8 mouse cellular contexts compared by ENCODE assay signal in genomic region chr16:4542236-4542774, GRCm38 (mm10). TPM values are rescaled to one million over a fixed set of nuclear protein-coding genes. Genes with fewer than 3 reads are reported as not detected.
DNase-seq lines count a peak whose midpoint lies in the region; ATAC-seq and TF ChIP-seq lines count a peak whose summit lies in the region.

No protein-coding gene starts in this region.

- H3K36me3 ChIP-seq in heart, embryonic 10.5 days, result peaks cover 30% of the 10 kb centered on the region
- H3K36me3 ChIP-seq in G1E (replicated peaks), result peaks cover 46% of the 10 kb centered on the region
- H3K36me3 ChIP-seq in heart, postnatal 0 days (replicated peaks; ENCODE audit: control insufficient read depth, insufficient read depth, low read length), result peaks cover 22% of the 10 kb centered on the region; the same call in 1 of the 2 replicates
- peaks cover 15% of the 10 kb centered on the region for H3K36me3 ChIP-seq in liver, embryonic 16.5 days (ENCODE audit: control insufficient read depth, insufficient read depth)

- H3K27me3 ChIP-seq in heart, embryonic 10.5 days (ENCODE audit: insufficient read depth, poor library complexity, severe bottlenecking), result no peaks in the 10 kb centered on the region
- H3K27me3 ChIP-seq in G1E (ENCODE audit: insufficient read depth, low read length), result no peaks in the 10 kb centered on the region
- no peaks in the 10 kb centered on the region for H3K27me3 ChIP-seq in heart, postnatal 0 days (ENCODE audit: control insufficient read depth, insufficient read depth, low read length)
- no peaks in the 10 kb centered on the region for H3K27me3 ChIP-seq in liver, embryonic 16.5 days (ENCODE audit: control insufficient read depth, insufficient read depth, low read depth, low read length)

- H3K4me1 ChIP-seq in heart, embryonic 10.5 days, result peaks cover 16% of the 10 kb centered on the region
- H3K4me1 ChIP-seq in G1E (ENCODE audit: insufficient read depth, low read depth, low read length), result peaks cover 50% of the 10 kb centered on the region
- peaks cover 12% of the 10 kb centered on the region; the same call in 1 of the 2 replicates for H3K4me1 ChIP-seq in heart, postnatal 0 days (ENCODE audit: control insufficient read depth, insufficient read depth)
- H3K4me1 ChIP-seq in liver, embryonic 16.5 days (ENCODE audit: control insufficient read depth, low read depth, low read length), result peaks cover 10% of the 10 kb centered on the region

- H3K4me2 ChIP-seq in heart, postnatal 0 days (ENCODE audit: low read depth, low read length), result peak overlapping the region; percentile 61
- H3K4me2 ChIP-seq in liver, embryonic 16.5 days (ENCODE audit: low read depth, low read length), result peak overlapping the region; percentile 85

- ATAC-seq in G1E (ENCODE audit: extremely low read depth, insufficient number of reproducible peaks, low FRiP score, poor library complexity, severe bottlenecking), result no peak
- ATAC-seq in heart, postnatal 0 days (ENCODE audit: insufficient read depth, low read depth), result no peak
- ATAC-seq in liver, embryonic 16.5 days (ENCODE audit: low read depth), result no peak

- no peak for TF ChIP-seq CTCF in G1E (IDR thresholded peaks at IDR 0.05; ENCODE audit: low read depth, low read length)
- no peak for TF ChIP-seq CTCF in heart, postnatal 0 days (IDR thresholded peaks at IDR 0.05; ENCODE audit: low read depth)

- no peak for TF ChIP-seq EP300 in heart, postnatal 0 days (IDR thresholded peaks at IDR 0.05; ENCODE audit: low read depth)

- peak overlapping the region; percentile 64; the same call in 1 of the 2 replicates for H3K4me3 ChIP-seq in heart, embryonic 10.5 days
- H3K4me3 ChIP-seq in G1E (ENCODE audit: low read depth, low read length), result peak overlapping the region; percentile 37; the same call in 1 of the 2 replicates
- peak overlapping the region; percentile 53 for H3K4me3 ChIP-seq in heart, postnatal 0 days (ENCODE audit: low read depth, low read length)
- peak overlapping the region; percentile 57 for H3K4me3 ChIP-seq in liver, embryonic 16.5 days (ENCODE audit: low read depth, low read length)

- WGBS in heart, embryonic 10.5 days, result 41% methylated on average over 7 of the region's 7 CpGs
- 39% methylated on average over 7 of the region's 7 CpGs for WGBS in heart, postnatal 0 days
- WGBS in liver, embryonic 16.5 days (ENCODE audit: insufficient replicate concordance), result 38% methylated on average over 7 of the region's 7 CpGs

- DNase-seq in heart, embryonic 10.5 days (ENCODE audit: low spot score), result no peak
- DNase-seq in heart, postnatal 4 days, result no peak
- DNase-seq in G1E (ENCODE audit: low spot score), result no peak
- DNase-seq in heart, postnatal 0 days (ENCODE audit: low spot score), result no peak
- DNase-seq in adrenal gland, adult 8-10 months, result no peak
- no peak for DNase-seq in retina, embryonic 14.5 days (ENCODE audit: low spot score)
- no peak for DNase-seq in ovary, postnatal 10 days (ENCODE audit: low spot score)

- no peak overlapping the region for H3K9ac ChIP-seq in heart, postnatal 0 days (replicated peaks; ENCODE audit: low read depth, low read length)
- H3K9ac ChIP-seq in liver, embryonic 16.5 days (ENCODE audit: low read depth, low read length), result peak overlapping the region; percentile 56

- H3K9me3 ChIP-seq in heart, embryonic 10.5 days, result no peaks in the 10 kb centered on the region
- no peaks in the 10 kb centered on the region for H3K9me3 ChIP-seq in G1E (replicated peaks)
- H3K9me3 ChIP-seq in heart, postnatal 0 days (replicated peaks; ENCODE audit: control insufficient read depth, low read length), result no peaks in the 10 kb centered on the region
- H3K9me3 ChIP-seq in liver, embryonic 16.5 days (replicated peaks; ENCODE audit: control insufficient read depth, low read length), result no peaks in the 10 kb centered on the region

- H3K27ac ChIP-seq in heart, embryonic 10.5 days, result peak overlapping the region; percentile 86; the same call in 1 of the 2 replicates
- 0 out of 2 replicates have a peak overlapping the region, but pooled peaks have one; percentile 35 for H3K27ac ChIP-seq in heart, postnatal 0 days (ENCODE audit: low read depth)
- H3K27ac ChIP-seq in liver, embryonic 16.5 days (ENCODE audit: low read length), result peak overlapping the region; percentile 56

RNA-seq across cellular contexts. Expression of gene Srl, which starts 0.7 kb away (rescaled TPM):
- polyA plus RNA-seq in heart, embryonic 10.5 days (2016; fragmentation: Nextera tagmentation; extraction: Ambion mirVana), result 87.3 and 201 TPM in 2 replicates
- total RNA-seq in heart, postnatal 4 days (2021), result 1,000 to 10,000 TPM; 1,069 to 1,171 TPM
- 5.9 and 8.6 TPM in 2 replicates for total RNA-seq in G1E (2014; fragmentation: Nextera tagmentation)
- 5.3 and 8.5 TPM in 2 replicates for total RNA-seq in G1E (2017)
- 2.3 and 3.5 TPM in 2 replicates for polyA plus RNA-seq in G1E (2012)
- total RNA-seq in heart, postnatal 0 days (2014; rRNA removed; ENCODE audit: low replicate concordance), result 910 and 974 TPM in 2 replicates
- 346 and 419 TPM in 2 replicates for polyA plus RNA-seq in heart, postnatal 0 days (2015; fragmentation: Nextera tagmentation; extraction: Ambion mirVana)
- 2.9 and 4.4 TPM in 2 replicates for polyA plus RNA-seq in liver, embryonic 16.5 days (2015; fragmentation: Nextera tagmentation; extraction: Ambion mirVana)
- 10 to 100 TPM in 1 of 4 experiments, 1 to 10 TPM in 3; 5.5 to 10.2 (median 5.9) TPM for total RNA-seq in adrenal gland, adult 8-10 months (2022)

RNA-seq across cellular contexts. Expression of gene Tfap4, which starts 17.3 kb away (rescaled TPM):
- polyA plus RNA-seq in heart, embryonic 10.5 days (2016; fragmentation: Nextera tagmentation; extraction: Ambion mirVana), result 9.5 and 17.5 TPM in 2 replicates
- total RNA-seq in heart, postnatal 4 days (2021), result 1 to 10 TPM; 3.5 to 4.7 TPM
- total RNA-seq in G1E (2014; fragmentation: Nextera tagmentation), result 46.3 and 69.0 TPM in 2 replicates
- 23.2 and 26.0 TPM in 2 replicates for total RNA-seq in G1E (2017)
- polyA plus RNA-seq in G1E (2012), result 81.1 and 87.0 TPM in 2 replicates
- 2.6 and 6.3 TPM in 2 replicates for total RNA-seq in heart, postnatal 0 days (2014; rRNA removed; ENCODE audit: low replicate concordance)
- 2.9 and 3.4 TPM in 2 replicates for polyA plus RNA-seq in heart, postnatal 0 days (2015; fragmentation: Nextera tagmentation; extraction: Ambion mirVana)
- 4.7 and 4.8 TPM in 2 replicates for polyA plus RNA-seq in liver, embryonic 16.5 days (2015; fragmentation: Nextera tagmentation; extraction: Ambion mirVana)
- total RNA-seq in adrenal gland, adult 8-10 months (2022), result 10 to 100 TPM in 1 of 4 experiments, 1 to 10 TPM in 3; 6.1 to 10.8 (median 7.6) TPM

RNA-seq across cellular contexts. Expression of gene Glis2, which starts 52.2 kb away (rescaled TPM):
- polyA plus RNA-seq in heart, embryonic 10.5 days (2016; fragmentation: Nextera tagmentation; extraction: Ambion mirVana), result 13.9 and 20.7 TPM in 2 replicates
- 10 to 100 TPM; 35.3 to 43.8 TPM for total RNA-seq in heart, postnatal 4 days (2021)
- 2.6 and 2.8 TPM in 2 replicates for total RNA-seq in G1E (2014; fragmentation: Nextera tagmentation)
- 1.0 and 1.2 TPM in 2 replicates for total RNA-seq in G1E (2017)
- 2.6 and 3.0 TPM in 2 replicates for polyA plus RNA-seq in G1E (2012)
- 25.3 and 25.4 TPM in 2 replicates for total RNA-seq in heart, postnatal 0 days (2014; rRNA removed; ENCODE audit: low replicate concordance)
- 11.2 and 11.8 TPM in 2 replicates for polyA plus RNA-seq in heart, postnatal 0 days (2015; fragmentation: Nextera tagmentation; extraction: Ambion mirVana)
- 2.1 and 2.5 TPM in 2 replicates for polyA plus RNA-seq in liver, embryonic 16.5 days (2015; fragmentation: Nextera tagmentation; extraction: Ambion mirVana)
- total RNA-seq in adrenal gland, adult 8-10 months (2022), result 10 to 100 TPM; 14.6 to 28.9 (median 23.8) TPM

Comparison
In these comparisons a context has a peak if more than half of its experiments do, and no peak if none do; other contexts are left out.
1. H3K27ac ChIP-seq: peak in every context shown above with its lines; median percentile 86 in heart, embryonic 10.5 days; 56 in liver, embryonic 16.5 days; 35 in heart, postnatal 0 days.
2. RNA of gene Srl, which starts 0.7 kb away (total RNA-seq): 1,069 to 1,171 TPM in heart, postnatal 4 days and 910 to 974 TPM in heart, postnatal 0 days; 5.3 to 8.6 TPM in G1E and 5.5 to 10.2 TPM in adrenal gland, adult 8-10 months; every median in the first group is over 10 times any median in the second.
3. Peak in every context shown above with its lines, with median percentiles within 50 percentile points of each other: H3K4me3 ChIP-seq.